Mouse (Mus musculus) cerebellum, postnatal 14 days (tissue): Measurements from ENCODE around the gene Ptprf.
A peak's percentile ranks its signal among the peaks of the same experiment; 100 is the strongest.

Source experiments
- DNase-seq, 2 experiments: peaks; one replicate each; pipeline ENCODE4 v3.0.0; 2021; ENCODE audit warnings: mixed read lengths in 2 of 2

Ptprf gene

DNA sequence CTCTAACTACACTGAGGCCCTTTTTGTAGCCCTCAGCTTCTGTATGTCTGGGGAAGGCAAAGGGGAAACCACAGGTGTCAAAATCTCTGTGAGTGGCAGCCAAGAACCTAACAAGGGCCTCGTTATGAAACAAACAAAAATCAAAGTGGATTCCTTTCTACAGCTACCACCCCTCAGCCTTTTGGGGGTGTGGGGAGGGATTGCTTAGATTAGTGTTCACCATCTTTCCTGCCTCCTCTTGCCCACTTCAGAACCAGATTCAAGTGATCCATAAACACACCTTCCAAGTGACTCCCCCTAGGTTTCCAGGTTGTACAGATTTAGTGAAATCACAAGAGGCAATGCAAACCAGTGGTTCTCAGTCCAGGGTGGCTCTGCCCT is 9.0 kb downstream of the Ptprf start:
- no peak for DNase-seq

DNA sequence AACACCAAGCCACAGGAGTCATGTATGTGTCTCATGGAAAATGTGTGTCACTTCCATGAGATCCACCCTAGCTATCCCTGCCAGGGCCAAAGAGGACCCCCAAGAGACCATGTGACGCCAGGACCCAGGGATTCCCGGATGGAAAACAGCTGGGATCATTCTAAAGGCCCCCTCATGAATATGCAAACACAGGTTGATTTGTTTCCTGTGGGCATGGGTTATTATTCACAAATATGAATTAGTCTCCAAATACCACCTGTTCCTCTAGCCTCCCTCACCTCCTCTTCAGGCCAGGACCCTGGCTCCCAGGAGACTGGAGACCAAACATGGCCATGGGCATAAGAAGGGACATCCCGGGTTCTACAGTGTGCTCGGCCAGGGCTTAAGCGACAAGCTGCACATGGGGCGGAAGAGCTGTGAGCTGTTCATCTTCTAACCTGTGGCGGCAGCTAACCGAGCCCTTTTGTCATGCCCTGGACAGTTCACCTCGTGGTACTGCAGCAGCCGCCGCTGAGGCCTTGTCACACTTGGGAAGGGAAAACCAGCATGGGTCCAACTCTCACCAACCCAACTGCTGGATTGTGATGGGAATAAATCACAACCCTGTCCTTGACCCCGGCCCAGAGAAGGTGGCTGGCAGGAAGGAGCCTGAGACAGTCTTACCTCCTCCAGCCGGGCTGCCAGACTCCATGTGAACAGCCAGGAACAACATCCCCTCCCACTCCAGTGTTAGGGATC is 9.6 kb downstream of the Ptprf start:
- DNase-seq, result no peak

DNA sequence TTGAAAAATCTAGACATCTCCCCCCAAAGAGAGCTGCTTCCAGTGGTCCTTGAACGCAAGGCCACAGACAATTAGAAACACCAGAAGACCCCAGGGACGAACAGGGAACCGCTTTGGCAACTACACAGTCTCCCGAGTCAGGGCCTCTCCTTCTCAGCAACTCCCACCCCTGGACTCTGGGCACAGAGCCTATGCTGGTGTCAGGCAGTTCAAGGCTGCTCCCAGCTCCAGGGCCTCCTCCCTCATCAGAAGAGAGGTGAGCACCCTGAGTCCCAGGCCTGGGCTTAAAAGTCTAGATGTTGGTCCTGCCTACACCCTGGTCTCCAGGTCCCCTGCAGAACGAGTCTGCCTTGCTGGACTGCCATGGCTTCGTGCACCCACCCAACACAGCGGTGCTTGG is 10.7 kb downstream of the Ptprf start:
- no peak for DNase-seq

DNA sequence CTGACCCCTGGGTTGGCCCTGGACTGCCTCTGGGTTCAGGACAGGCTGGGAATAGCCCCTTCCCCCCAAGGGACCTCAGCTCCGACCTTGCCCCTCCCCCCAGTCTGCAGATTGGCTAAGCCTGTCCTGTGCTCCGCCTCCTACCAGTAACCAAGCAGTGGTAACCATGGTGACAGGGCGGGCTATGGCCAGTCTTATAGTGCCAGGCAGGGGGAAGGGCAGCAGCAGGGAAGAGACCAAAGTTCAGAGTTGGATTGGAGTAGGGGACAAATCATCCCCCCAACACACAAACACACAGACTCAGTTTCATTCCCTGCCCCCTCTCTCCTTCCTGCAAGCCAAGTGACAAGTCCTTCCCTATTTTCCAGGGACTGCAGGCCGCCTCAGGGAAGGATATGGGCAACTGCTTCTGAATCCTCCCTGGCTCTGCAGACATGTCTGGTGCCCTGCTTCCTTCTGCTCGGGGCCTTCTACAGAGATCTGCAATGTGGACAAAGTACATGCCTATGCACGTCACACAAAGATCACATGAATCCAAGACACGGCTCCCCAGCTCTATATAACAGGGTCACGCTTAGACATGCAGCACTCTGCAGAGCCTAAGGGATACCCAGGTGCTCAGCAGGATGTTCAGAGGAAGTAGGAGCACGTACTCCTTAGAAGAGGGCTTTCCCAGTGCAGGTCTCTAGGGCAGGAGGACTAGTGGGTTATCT is 14.5 kb downstream of the Ptprf start:
- DNase-seq, result peak; percentile 77 to 89

DNA sequence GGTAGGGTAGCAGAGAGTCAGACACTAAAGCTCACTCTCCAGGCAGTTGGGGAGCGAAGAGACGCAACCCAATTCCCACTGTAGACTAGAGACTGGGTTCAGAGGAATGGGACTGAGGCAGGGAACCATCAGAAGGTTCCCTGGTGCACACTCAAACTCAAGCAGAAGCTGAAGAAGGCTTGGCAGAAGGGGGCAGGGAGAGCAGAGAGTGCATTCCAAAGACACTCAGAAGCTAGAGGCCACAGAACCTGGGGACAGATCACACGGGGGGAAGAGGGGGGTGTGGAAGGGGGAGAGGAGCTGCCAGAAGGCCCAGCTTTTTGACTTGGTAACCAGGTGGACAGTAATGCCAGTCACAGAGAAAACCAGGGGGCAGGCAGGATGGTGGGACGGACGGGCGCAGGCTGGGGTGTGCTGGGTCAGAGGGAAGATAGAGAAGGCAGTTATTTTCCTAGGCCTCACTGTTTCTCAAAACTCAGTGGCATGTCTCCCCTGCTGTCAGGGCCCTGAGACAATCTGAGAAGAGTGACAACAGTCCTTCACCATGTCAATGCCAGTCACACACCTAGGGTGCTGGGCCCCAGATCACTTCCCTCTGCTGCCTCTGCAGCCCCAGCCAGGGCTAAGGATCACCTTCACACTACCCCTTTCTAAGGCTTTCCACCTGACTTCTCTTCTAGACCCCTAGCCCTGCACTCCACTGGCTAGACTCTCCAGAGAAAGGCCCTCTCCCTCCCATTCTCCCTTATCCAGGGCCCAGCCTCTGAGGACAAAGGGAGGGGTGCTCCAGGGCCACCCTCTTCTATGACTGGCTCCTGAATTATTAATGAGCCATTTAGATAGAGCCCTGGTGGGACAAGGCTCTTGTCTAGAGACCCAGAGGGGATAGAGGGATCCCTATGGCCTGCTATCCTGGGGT is 15.3 kb downstream of the Ptprf start:
- no peak for DNase-seq

DNA sequence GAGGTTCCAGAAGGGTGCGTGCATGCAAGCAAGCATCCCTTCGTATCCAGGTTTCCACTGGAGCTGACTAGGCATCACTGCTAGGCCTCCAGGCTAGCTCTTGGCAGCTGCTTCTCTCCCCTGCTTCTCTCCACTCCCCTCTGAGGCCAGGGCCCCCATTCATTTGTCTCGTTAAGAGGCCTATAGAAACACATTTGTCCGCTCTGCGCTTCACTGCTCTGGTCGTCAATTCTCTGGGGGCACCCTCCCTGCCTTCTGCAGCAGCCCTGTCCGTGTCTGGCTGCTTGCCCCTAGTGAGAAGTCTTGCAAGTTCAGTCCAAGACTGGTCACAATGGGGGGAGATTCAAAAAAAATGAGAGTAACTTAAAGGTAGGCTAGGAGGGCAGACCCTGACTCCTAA is 16.7 kb downstream of the Ptprf start:
- no peak for DNase-seq

DNA sequence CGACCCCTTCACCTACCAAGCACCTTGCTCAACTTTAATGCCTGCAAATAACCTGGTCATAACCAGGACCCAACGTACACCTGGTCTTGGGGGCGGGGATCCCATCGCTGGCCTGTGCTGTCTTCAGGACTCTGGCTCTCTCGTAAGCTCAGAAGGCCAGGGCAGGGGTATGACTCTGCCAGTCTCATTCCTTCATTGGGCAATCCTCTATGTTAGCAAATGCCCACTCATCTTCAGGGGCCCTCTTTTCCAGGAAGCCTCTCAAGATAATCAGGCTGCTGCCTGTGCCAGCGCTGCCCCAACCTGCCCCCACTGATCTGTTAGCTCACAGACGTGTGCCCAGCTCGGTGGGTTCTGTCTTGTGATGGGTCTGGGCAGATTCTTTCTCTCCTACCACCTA is 17.2 kb downstream of the Ptprf start:
- no peak for DNase-seq

DNA sequence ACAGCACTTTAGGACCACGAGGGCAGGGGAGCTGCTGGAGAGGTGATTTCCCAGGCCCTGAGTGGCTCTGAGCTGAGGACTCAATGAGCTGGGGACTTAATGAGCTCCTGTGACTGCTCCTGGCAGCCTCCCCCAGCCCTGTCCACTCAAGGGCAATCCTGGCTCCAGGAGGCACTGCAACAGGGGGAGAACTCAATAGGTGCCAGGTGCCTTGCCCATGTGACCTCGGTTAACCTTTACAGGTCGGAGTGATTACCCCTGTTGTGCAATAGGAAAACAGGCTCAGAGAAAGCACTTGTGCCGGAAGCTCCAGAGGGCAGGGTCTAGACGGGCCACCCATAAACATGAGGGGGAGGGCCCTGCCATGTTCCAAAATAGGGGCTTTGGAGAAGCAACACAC is 17.7 kb downstream of the Ptprf start:
- no peak for DNase-seq

DNA sequence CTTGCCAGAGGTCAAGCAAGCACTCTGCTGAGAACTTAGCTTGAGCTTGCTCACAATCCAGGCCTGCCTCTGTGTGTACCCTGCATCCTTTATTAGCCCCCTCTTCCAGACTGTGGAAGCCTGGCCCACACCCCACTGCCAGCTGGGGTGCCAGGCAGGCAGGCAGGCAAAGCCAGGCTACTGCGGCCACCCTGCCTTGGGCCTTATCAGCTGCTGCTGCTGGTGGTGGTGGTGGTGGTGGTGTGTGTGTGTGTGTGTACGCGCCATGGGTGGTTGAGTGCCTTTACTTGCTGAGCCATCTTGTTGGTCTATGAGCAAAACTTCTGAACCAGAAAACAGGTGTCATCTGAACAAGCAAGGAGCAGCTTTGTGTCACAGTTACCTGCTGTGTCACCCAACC is 18.3 kb downstream of the Ptprf start:
- DNase-seq, result no peak

DNA sequence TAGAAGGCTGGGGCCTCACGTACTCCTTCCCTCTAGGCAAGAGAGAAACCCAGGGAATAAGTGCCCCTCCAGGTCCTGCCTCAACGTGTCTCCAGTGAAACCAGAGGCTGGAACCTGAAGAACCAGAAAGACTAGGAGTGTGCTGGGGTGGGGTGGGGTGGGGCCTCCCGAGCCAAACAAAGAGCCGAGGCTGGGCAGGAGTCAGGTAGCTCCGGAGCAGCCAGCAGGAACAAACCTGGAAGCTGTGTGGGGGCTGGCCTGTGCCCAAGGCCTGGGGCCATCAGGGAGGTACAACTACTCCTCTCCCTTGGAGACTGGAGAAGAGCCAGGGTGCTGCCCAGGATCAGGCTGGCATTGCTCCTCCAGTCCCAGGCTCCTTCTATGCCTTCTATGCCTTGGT is 18.9 kb downstream of the Ptprf start:
- peak; percentile 61 to 76 for DNase-seq

DNA sequence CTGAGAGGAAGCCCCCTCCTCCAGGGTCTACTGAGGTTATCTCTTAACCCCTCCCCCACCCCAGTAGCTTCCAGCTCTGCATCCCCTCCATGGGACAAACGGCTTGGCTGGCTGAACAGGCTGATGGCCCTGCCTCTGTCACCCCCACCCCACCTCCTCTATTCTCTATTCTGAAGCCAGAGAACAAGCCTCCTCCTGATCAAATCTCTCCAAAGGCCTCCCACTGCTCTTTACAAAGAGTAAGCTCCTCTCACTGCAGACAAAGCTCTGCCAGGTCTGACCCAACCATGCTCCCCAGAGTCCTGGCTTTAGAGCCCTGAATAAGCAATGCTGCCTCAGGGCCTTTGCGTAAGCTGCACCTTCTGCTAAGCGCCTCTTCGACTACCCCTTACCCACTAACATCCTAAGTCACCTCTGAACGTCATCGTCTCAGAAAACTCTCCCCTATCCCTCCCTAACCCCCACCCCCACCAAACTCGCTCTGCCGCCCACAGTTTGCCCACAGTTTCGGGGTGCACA is 19.6 kb downstream of the Ptprf start:
- DNase-seq, result no peak

DNA sequence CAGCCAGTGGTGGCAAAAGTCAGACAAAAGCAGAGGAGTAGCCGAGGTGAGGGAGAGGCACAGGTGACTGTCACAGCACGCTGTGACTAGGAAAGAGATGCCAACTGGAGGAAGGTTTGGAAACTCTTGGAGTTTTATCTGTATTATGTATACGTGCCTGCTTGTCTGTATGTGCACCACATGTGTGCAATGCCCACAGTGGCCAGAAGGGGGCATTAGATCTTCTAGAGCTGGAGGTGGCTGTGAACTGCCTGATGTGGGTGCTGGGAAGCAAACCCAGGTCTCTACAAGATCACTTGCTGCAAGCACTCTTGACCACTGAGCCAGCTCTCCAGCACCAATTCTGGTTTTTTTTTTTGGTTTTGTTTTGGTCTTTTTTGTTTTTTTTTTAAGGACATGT is 20.5 kb downstream of the Ptprf start:
- DNase-seq, result peak in 1 of 2 experiments; percentile 55

DNA sequence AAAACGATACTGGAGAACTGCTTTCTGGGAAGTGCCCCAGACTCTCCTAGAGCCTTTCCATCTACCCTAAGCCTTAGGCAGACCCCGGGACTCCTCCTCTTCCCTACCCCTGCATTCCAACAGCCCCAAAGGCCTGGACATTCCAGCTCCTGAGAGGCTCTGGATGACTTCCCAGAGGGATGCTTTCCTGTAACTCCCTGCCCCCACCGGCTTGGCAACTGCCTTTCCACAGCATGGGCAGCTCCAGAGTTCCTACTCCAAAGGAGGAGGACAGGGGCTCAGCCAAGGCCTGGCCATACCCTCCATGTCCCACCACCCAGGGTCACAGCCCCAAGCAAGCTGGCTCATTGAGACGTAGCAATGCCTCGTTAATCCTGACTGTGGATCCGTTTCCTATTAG is 21.2 kb downstream of the Ptprf start:
- peak; percentile 68 to 69 for DNase-seq

DNA sequence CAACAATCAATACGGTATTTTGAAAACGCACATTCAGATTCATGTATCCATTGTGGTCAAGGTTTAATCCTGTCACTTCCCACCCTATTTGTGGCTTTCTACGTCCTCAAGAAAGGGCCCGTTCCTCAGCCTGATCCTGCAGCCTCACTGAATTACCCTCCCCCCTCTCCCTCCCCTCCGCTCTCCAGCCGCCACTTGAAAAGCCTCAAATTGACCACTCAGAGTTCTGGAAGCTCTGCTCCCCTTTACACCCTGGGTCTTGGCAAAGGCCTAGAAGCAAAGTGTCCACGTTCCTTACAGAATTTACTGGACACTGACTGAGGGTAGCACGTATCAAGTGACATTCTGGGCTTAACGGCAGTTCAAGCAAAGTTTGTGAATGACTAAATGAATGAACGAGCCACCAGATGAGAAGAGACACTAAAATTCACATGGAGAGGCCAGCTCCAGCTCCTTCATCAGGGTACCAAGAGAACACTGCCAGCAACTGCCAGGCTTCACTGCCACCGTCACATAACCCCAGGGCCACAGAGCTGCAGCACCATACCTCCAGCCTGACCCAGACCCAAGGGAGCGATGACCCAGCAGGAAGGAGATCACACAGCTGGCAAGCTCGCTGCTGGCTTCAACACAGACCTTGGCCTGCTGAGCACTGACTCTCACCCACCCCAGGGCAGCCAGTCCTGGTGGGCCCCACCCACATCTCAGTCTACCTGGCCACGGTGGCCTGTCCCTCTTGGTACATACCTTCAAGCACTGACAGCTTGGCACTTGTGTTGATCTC is 22.6 kb downstream of the Ptprf start:
- no peak for DNase-seq

DNA sequence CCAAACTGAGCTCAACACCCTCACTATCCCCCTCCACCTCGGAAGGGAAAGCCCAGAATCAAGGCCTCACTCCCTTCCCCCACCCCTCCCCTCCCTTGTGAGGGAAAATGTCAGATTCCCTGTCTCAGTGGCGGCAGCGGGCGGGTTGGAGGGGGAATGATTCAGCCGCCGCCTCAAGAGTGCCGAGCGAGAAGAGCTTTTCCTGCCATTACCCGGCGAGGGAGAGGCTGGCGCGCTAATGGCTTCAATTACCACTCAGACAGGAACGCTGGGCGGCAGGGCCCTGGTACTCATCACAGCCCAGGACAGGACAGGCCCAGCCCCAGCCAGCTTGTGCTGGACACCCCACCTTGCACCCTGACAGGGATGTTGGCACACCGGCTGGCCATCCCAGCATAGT is 25.6 kb downstream of the Ptprf start:
- DNase-seq, result no peak

DNA sequence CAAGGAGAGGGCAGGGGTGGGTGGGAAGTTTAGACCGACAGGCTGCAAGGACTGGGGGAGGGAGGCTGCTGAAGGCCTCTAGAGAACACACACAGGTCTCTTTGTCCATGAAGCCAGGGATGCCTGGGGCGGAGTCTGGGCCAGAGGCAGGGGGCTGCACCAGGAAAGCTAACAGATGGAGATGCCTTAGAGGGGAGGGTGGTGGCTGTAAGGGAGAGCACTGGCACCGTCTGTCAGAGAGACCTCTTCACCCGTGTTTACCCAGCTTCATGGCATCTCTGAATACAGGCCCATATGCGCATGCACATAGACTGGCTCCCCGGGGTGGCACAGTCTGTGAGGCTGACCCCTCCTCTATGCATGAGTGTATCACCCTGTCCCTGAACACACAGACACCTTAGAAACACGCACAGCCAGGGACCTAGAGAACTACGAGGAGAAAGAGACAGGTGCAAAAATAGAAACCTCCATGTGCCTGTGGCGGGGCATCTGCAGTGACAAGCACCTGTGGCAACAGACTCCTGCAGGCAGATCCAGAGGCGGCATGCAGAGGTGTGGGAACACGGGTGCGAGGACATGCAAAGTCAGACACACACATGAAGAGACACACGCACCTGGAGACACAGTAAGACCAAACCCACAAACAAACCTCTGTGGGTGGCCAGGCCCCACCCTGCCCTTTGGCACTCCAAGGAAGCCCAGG is 29.3 kb downstream of the Ptprf start:
- peak in 1 of 2 experiments; percentile 42 for DNase-seq

DNA sequence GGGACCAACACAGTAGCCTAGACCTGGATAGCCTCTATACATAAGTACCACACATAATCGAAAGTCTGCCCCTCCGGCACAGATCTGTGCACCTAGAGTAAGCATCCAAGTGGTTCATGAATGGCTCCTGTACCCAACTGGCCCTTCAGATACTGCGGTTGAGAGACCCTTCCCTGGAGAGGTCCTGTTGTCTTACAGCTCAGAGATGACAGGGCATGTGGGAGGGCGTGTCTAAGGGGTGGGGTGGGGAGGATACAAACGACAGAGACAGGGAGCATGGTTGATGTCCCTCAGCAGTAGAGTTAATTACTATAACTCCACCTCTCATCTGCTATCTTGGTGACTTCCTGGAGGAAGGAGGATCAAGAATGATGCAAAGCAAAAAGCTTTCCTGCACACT is 29.9 kb downstream of the Ptprf start:
- no peak for DNase-seq

DNA sequence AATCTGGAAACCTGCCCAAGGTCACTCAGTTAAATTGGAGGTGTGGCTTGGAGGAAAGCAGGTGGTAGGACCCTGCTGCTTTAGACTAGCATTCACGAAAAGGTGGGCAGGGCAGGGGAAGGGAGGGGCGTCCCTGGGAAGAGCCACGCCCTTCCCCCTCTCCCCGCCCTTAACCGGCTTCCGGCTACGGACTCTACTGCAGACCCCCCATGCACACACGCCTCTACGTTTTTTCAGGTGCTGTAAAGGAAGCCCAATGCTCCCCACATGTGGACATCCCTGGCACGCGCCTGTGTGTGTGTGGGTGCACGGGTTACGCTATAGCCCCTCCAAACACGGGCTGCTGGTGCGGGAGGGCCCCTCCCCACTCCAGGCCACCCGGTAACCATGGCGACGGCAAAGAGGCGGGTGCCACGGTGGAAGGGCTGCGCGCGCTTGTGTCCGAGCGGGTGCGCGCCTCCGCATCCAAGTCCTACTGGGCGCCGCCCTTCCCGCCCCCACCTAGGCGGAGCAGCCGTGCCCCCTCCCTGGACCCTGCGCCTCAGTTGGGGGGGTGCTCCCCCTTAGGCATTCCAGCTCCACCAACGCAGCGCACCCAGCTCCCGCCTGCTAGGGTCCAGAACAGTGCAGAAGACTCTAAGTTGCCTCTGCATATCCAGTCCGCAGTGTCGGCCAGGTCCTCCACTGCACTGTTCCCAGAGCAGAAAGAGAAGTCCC is 30.5 kb downstream of the Ptprf start:
- peak; percentile 83 to 84 for DNase-seq

DNA sequence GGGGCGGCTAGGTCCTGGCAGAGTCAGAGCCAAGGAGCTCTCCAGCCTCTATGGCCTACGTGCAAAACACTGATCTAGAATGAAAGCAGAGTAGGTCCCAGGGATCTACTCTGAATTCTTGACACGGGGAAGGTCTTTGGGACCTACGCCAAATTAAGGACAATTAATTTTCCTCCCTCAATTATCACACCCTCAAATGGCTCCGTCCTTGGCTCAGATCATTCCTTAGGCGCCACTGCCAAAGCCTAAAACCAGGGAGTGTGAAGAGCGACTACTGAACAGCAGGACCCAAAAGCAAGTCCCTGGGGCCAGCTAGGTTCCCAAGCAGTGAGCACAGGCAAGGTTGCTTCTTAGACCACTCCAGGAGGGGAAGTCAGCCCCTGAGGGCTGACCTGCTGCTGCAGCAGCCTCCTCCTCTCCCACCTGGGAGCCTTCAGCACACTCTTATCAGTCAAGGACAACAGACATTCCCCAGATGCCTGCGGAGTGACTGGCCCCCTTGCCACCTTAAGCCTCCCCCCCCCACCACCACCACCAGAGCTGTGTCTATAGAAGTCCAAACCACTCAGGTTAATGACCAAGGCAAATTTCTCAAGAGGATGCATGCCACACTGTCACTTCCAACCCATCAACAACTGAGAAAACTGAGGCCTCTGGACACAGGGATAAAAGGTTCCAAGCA is 31.3 kb downstream of the Ptprf start:
- no peak for DNase-seq

DNA sequence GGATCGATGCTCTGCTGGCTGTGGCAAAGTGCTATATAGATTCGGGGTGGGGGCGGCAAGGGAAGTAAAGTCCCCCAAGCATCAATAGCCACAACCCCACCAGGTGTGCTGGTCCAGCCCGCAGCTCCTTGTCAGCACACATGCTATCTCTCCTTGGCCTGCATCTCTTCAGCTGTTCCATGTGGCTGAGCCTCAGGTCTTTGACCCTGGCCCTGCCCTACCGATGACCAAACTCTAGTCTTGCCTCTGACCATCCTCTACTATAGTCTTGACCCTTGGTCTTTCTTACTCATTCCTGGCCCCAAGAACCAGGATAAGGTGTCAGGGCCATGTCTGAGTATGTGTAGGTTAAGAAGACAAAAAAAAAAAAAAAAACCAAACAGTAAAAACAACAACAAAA is 33.2 kb downstream of the Ptprf start:
- DNase-seq, result no peak

DNA sequence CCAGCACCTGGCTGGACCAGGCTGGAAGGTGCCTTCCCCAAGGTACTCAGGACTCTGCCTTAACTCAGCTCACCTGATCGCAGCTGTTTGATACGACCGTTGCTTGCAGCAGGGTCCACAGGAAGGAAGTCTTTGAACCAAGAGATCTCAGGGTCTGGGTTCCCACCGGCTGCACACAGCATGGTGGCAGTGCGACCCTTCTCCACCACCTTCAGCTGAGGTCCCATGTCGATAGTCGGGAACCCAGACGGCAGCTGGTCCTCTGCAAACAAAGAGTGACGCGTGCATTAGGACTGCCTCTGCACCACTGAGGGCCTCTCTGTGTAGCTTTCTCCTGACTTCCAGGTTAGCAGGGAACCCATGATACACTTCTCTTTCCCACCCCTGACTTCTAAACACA is 33.8 kb downstream of the Ptprf start:
- DNase-seq, result no peak
